ENCODE assay signal across 21 mouse cellular contexts in the genomic region with DNA sequence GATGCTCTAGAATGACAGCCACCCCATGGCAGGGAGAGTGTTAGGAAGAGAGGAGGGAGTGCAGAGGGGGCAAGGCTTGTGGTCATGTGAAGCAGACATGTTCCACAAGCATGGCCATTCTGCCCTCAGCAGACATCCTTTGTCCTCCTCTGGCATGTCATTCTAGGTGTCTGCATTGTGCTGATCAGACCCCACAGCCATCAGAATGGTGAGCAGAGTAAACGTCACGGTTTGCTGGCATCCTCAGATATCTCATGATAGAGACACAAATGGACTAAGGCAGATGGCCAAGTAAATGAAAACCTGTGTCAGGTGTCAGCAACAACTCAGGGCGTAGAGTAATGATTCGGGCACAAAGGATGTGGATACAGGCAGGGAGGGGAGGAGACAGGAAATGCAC.
DNase-seq lines count a peak whose midpoint lies in the region; ATAC-seq lines count a peak whose summit lies in the region.
"Had no signal": no experiment of that assay in that cellular context is flagged by ENCODE, and none has a peak within 500 bp of the region (broad histone marks: within the 10 kb centered on the region; RNA-seq: fewer than 3 reads in every experiment).

No protein-coding gene starts in this region.

- H3K36me3 ChIP-seq in heart, embryonic 12.5 days: no peaks in the 10 kb centered on the region
- H3K36me3 ChIP-seq in heart, embryonic 10.5 days: no peaks in the 10 kb centered on the region; the same call in 1 of the 2 replicates
- no peaks in the 10 kb centered on the region for H3K36me3 ChIP-seq in midbrain, embryonic 11.5 days (ENCODE audit: control insufficient read depth, insufficient read depth, low read length)
- no peaks in the 10 kb centered on the region for H3K36me3 ChIP-seq in midbrain, embryonic 13.5 days

- H3K9ac ChIP-seq in heart, embryonic 12.5 days: no peak overlapping the region
- no peak overlapping the region for H3K9ac ChIP-seq in midbrain, embryonic 11.5 days (ENCODE audit: low read length)
- H3K9ac ChIP-seq in midbrain, embryonic 13.5 days (replicated peaks): no peak overlapping the region

- intact Hi-C loops in heart, postnatal 14 days (cut with DNase I): no loop called here

- no peaks in the 10 kb centered on the region for H3K27me3 ChIP-seq in heart, embryonic 12.5 days (replicated peaks)
- no peaks in the 10 kb centered on the region for H3K27me3 ChIP-seq in heart, embryonic 10.5 days (ENCODE audit: insufficient read depth, poor library complexity, severe bottlenecking)
- H3K27me3 ChIP-seq in midbrain, embryonic 11.5 days (ENCODE audit: control insufficient read depth, insufficient read depth, low read length): no peaks in the 10 kb centered on the region
- H3K27me3 ChIP-seq in midbrain, embryonic 13.5 days: no peaks in the 10 kb centered on the region
- H3K27me3 ChIP-seq: CH12.LX, Patski had no signal

- no peak for ATAC-seq in heart, embryonic 12.5 days (ENCODE audit: insufficient number of reproducible peaks, low FRiP score)
- no peak for ATAC-seq in midbrain, embryonic 11.5 days (ENCODE audit: low FRiP score)
- ATAC-seq in midbrain, embryonic 13.5 days: no peak
- ATAC-seq: activated CD4-positive, CD25-positive, alpha-beta regulatory T cell, adult 4 months; CD4-positive, CD25-positive, alpha-beta regulatory T cell, adult 4 months; Patski had no signal

- WGBS in heart, embryonic 12.5 days: 83% methylated on average over 4 of the region's 4 CpGs
- 89% methylated on average over 4 of the region's 4 CpGs for WGBS in heart, embryonic 10.5 days
- 97% methylated on average over 4 of the region's 4 CpGs for WGBS in midbrain, embryonic 11.5 days
- WGBS in midbrain, embryonic 13.5 days: 90% methylated on average over 4 of the region's 4 CpGs

- peaks cover 10% of the 10 kb centered on the region for H3K4me1 ChIP-seq in heart, embryonic 12.5 days (replicated peaks)
- peaks cover 6% of the 10 kb centered on the region for H3K4me1 ChIP-seq in heart, embryonic 10.5 days
- H3K4me1 ChIP-seq in midbrain, embryonic 11.5 days (ENCODE audit: control insufficient read depth, insufficient read depth, low read length): no peaks in the 10 kb centered on the region
- H3K4me1 ChIP-seq in midbrain, embryonic 13.5 days (replicated peaks): peaks cover 6% of the 10 kb centered on the region; the same call in 1 of the 2 replicates

- H3K9me3 ChIP-seq in heart, embryonic 12.5 days (replicated peaks): no peaks in the 10 kb centered on the region
- H3K9me3 ChIP-seq in heart, embryonic 10.5 days: no peaks in the 10 kb centered on the region
- H3K9me3 ChIP-seq in midbrain, embryonic 11.5 days (ENCODE audit: control insufficient read depth, low read length): no peaks in the 10 kb centered on the region
- H3K9me3 ChIP-seq in midbrain, embryonic 13.5 days: no peaks in the 10 kb centered on the region
- H3K9me3 ChIP-seq: G1E had no signal

- H3K4me3 ChIP-seq in heart, embryonic 12.5 days: no peak overlapping the region
- no peak overlapping the region for H3K4me3 ChIP-seq in heart, embryonic 10.5 days
- no peak overlapping the region for H3K4me3 ChIP-seq in midbrain, embryonic 11.5 days (ENCODE audit: low read depth, low read length)
- H3K4me3 ChIP-seq in midbrain, embryonic 13.5 days (replicated peaks): no peak overlapping the region

- H3K4me2 ChIP-seq in heart, embryonic 12.5 days: no peak overlapping the region
- no peak overlapping the region for H3K4me2 ChIP-seq in midbrain, embryonic 11.5 days
- no peak overlapping the region for H3K4me2 ChIP-seq in midbrain, embryonic 13.5 days (replicated peaks)

- no peak overlapping the region for H3K27ac ChIP-seq in heart, embryonic 12.5 days (ENCODE audit: poor library complexity, severe bottlenecking)
- no peak overlapping the region for H3K27ac ChIP-seq in heart, embryonic 10.5 days
- H3K27ac ChIP-seq in midbrain, embryonic 11.5 days (ENCODE audit: low read depth, low read length): no peak overlapping the region
- no peak overlapping the region for H3K27ac ChIP-seq in midbrain, embryonic 13.5 days

- peak; percentile 67 for DNase-seq in heart, adult 11 months
- DNase-seq in heart, embryonic 10.5 days (ENCODE audit: low spot score): peak; percentile 65
- no peak for DNase-seq in heart, postnatal 14 days
- peak; percentile 60 for DNase-seq in midbrain, embryonic 11.5 days (ENCODE audit: low spot score, missing footprints)
- DNase-seq: adrenal gland, adult 2 months; adrenal gland, adult 8-10 months; adrenal gland, postnatal 10 days; adrenal gland, postnatal 14 days; adrenal gland, postnatal 25 days; adrenal gland, postnatal 36 days; B cell, adult 2 months; cerebellum, adult 11 months; cerebellum, adult 11-12 months; cerebellum, adult 18-20 months had no signal

Comparison
In these comparisons a context has a peak if more than half of its experiments do, and no peak if none do; other contexts are left out.
1. DNase-seq: peak in heart, adult 11 months (single experiment), heart, embryonic 10.5 days (single experiment) and midbrain, embryonic 11.5 days (single experiment); none in heart, postnatal 14 days (0 of 2).